In the genomic region with DNA sequence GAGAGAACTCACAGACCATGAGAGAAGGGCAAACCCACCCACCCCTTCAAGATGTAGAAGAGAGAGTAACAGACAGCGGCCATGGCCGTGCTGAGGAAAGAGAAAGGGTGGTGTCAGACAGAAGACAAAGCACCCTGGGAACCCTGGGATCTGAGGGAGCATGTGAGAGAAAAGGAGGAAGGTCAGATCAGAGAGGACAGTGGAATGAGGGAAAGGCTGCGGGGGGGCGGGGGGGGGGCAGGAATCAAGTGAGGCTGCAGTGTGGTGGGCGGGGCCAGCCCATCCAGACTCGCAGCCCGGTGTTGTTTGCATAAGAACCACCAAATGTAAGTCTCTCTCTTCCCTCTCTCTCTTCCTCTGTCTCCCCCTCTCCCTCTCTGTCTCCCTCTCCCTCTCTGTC, we compare ENCODE assay signal across 9 mouse cellular contexts.
DNase-seq lines count a peak whose midpoint lies in the region; ATAC-seq and TF ChIP-seq lines count a peak whose summit lies in the region.
"Had no signal": no experiment of that assay in that cellular context is flagged by ENCODE, and none has a peak within 500 bp of the region (broad histone marks: within the 10 kb centered on the region; RNA-seq: fewer than 3 reads in every experiment).

No protein-coding gene starts in this region.

- no peaks in the 10 kb centered on the region for H3K36me3 ChIP-seq in heart, embryonic 11.5 days (ENCODE audit: control insufficient read depth, insufficient read depth, low read length)
- H3K36me3 ChIP-seq in lung, embryonic 14.5 days (ENCODE audit: insufficient read depth): no peaks in the 10 kb centered on the region
- H3K36me3 ChIP-seq in lung, postnatal 0 days (ENCODE audit: insufficient read depth, low read length): no peaks in the 10 kb centered on the region
- no peaks in the 10 kb centered on the region for H3K36me3 ChIP-seq in embryonic facial prominence, embryonic 12.5 days
- H3K36me3 ChIP-seq in neural tube, embryonic 12.5 days: no peaks in the 10 kb centered on the region

- H3K4me1 ChIP-seq in heart, embryonic 11.5 days (ENCODE audit: control insufficient read depth, insufficient read depth, low read length): 0 out of 2 replicates have a peak, but pooled peaks cover 4% of the 10 kb centered on the region
- H3K4me1 ChIP-seq in lung, embryonic 14.5 days (ENCODE audit: insufficient read depth): no peaks in the 10 kb centered on the region
- no peaks in the 10 kb centered on the region for H3K4me1 ChIP-seq in lung, postnatal 0 days (ENCODE audit: insufficient read depth, low read depth, low read length)
- H3K4me1 ChIP-seq in embryonic facial prominence, embryonic 12.5 days: no peaks in the 10 kb centered on the region
- H3K4me1 ChIP-seq in neural tube, embryonic 12.5 days: peaks cover 4% of the 10 kb centered on the region; the same call in 1 of the 2 replicates

- ATAC-seq in heart, embryonic 11.5 days (replicated peaks; ENCODE audit: insufficient number of reproducible peaks, low FRiP score, low TSS enrichment): no peak
- ATAC-seq in lung, embryonic 14.5 days (ENCODE audit: insufficient read depth): peak; percentile 54; the same call in 1 of the 2 replicates
- ATAC-seq in lung, postnatal 0 days: no peak
- ATAC-seq in embryonic facial prominence, embryonic 12.5 days (ENCODE audit: insufficient number of reproducible peaks, insufficient read depth, low FRiP score, low TSS enrichment): no peak
- ATAC-seq in neural tube, embryonic 12.5 days (ENCODE audit: low FRiP score, low read depth): peak; percentile 70

- DNase-seq in heart, adult 18-20 months: no peak
- DNase-seq in lung, embryonic 14.5 days: peak; percentile 39
- no peak for DNase-seq in lung, postnatal 0 days (ENCODE audit: low spot score)
- DNase-seq in retina, postnatal 1 day: no peak
- no peak for DNase-seq in adrenal gland, adult 18-20 months (ENCODE audit: low spot score in 2 of 2)

- no peak for TF ChIP-seq EP300 in lung, postnatal 0 days (IDR thresholded peaks at IDR 0.05)

- H3K9ac ChIP-seq in heart, embryonic 11.5 days (ENCODE audit: low read depth, low read length): peak overlapping the region; percentile 22; the same call in 1 of the 2 replicates
- H3K9ac ChIP-seq in lung, embryonic 14.5 days: no peak overlapping the region
- H3K9ac ChIP-seq in lung, postnatal 0 days (replicated peaks; ENCODE audit: low read depth): no peak overlapping the region
- H3K9ac ChIP-seq in embryonic facial prominence, embryonic 12.5 days: no peak overlapping the region
- H3K9ac ChIP-seq in neural tube, embryonic 12.5 days: no peak overlapping the region

- H3K9me3 ChIP-seq in heart, embryonic 11.5 days (replicated peaks; ENCODE audit: control insufficient read depth, low read length): no peaks in the 10 kb centered on the region
- no peaks in the 10 kb centered on the region for H3K9me3 ChIP-seq in lung, embryonic 14.5 days (ENCODE audit: low read depth, low read length)
- no peaks in the 10 kb centered on the region for H3K9me3 ChIP-seq in lung, postnatal 0 days (ENCODE audit: low read length)
- no peaks in the 10 kb centered on the region for H3K9me3 ChIP-seq in embryonic facial prominence, embryonic 12.5 days
- H3K9me3 ChIP-seq in neural tube, embryonic 12.5 days: no peaks in the 10 kb centered on the region

- no peak overlapping the region for H3K4me3 ChIP-seq in heart, embryonic 11.5 days (ENCODE audit: low read depth, low read length)
- H3K4me3 ChIP-seq in lung, embryonic 14.5 days (ENCODE audit: low read depth, low read length): no peak overlapping the region
- no peak overlapping the region for H3K4me3 ChIP-seq in lung, postnatal 0 days (ENCODE audit: low read depth, low read length)
- no peak overlapping the region for H3K4me3 ChIP-seq in embryonic facial prominence, embryonic 12.5 days
- H3K4me3 ChIP-seq in neural tube, embryonic 12.5 days: no peak overlapping the region
- H3K4me3 ChIP-seq: erythroblast, embryonic 14.5 days had no signal

- no peaks in the 10 kb centered on the region for H3K27me3 ChIP-seq in heart, embryonic 11.5 days (ENCODE audit: control insufficient read depth, insufficient read depth, low read length)
- no peaks in the 10 kb centered on the region for H3K27me3 ChIP-seq in lung, embryonic 14.5 days (ENCODE audit: insufficient read depth, low read length)
- no peaks in the 10 kb centered on the region for H3K27me3 ChIP-seq in lung, postnatal 0 days (replicated peaks; ENCODE audit: insufficient read depth, low read length)
- H3K27me3 ChIP-seq in embryonic facial prominence, embryonic 12.5 days: no peaks in the 10 kb centered on the region
- no peaks in the 10 kb centered on the region for H3K27me3 ChIP-seq in neural tube, embryonic 12.5 days (replicated peaks)

- peak overlapping the region; percentile 48 for H3K4me2 ChIP-seq in heart, embryonic 11.5 days
- peak overlapping the region; percentile 37; the same call in 1 of the 2 replicates for H3K4me2 ChIP-seq in lung, embryonic 14.5 days
- no peak overlapping the region for H3K4me2 ChIP-seq in lung, postnatal 0 days (replicated peaks; ENCODE audit: low read depth, low read length)
- peak overlapping the region; percentile 34 for H3K4me2 ChIP-seq in embryonic facial prominence, embryonic 12.5 days (replicated peaks)
- H3K4me2 ChIP-seq in neural tube, embryonic 12.5 days (replicated peaks): peak overlapping the region; percentile 33

- TF ChIP-seq CTCF in lung, embryonic 14.5 days (IDR thresholded peaks at IDR 0.05; ENCODE audit: low read depth): no peak
- no peak for TF ChIP-seq CTCF in lung, postnatal 0 days (IDR thresholded peaks at IDR 0.05)

- no peak overlapping the region for H3K27ac ChIP-seq in heart, embryonic 11.5 days (ENCODE audit: low read depth, low read length)
- no peak overlapping the region for H3K27ac ChIP-seq in lung, embryonic 14.5 days (ENCODE audit: low read depth)
- H3K27ac ChIP-seq in lung, postnatal 0 days (ENCODE audit: low read length): no peak overlapping the region
- H3K27ac ChIP-seq in embryonic facial prominence, embryonic 12.5 days: no peak overlapping the region
- no peak overlapping the region for H3K27ac ChIP-seq in neural tube, embryonic 12.5 days

- WGBS in heart, embryonic 11.5 days (ENCODE audit: insufficient replicate concordance): 6% methylated on average over 6 of the region's 7 CpGs
- WGBS in lung, embryonic 14.5 days: 2% methylated on average over 7 of the region's 7 CpGs
- WGBS in lung, postnatal 0 days: 6% methylated on average over 7 of the region's 7 CpGs
- 2% methylated on average over 7 of the region's 7 CpGs for WGBS in embryonic facial prominence, embryonic 12.5 days
- WGBS in neural tube, embryonic 12.5 days: 3% methylated on average over 6 of the region's 7 CpGs

Comparison
In these comparisons a context has a peak if more than half of its experiments do, and no peak if none do; other contexts are left out.
1. ATAC-seq: peak in lung, embryonic 14.5 days (single experiment) and neural tube, embryonic 12.5 days (single experiment); none in heart, embryonic 11.5 days (single experiment), lung, postnatal 0 days (single experiment) and embryonic facial prominence, embryonic 12.5 days (single experiment).